Mouse (Mus musculus) heart, embryonic 14.5 days (tissue): ENCODE results near the gene Slc47a2. TPM values are rescaled to one million over a fixed set of nuclear protein-coding genes. Genes with fewer than 3 reads are reported as not detected.

ENCODE experiments used
- ATAC-seq: fragments of 200-750 bp; cut with Nextera tagmentation; 2 replicates; pipeline ENCODE4 v1.8.0; 2017; ENCODE audit warnings: low read depth, moderate TSS enrichment; ENCODE audit not compliant: insufficient number of reproducible peaks, insufficient read depth, low FRiP score
- H3K27ac ChIP-seq, 2 experiments: fragments of 200-500 bp in 1 of 2; fragments of 300-500 bp in 1 of 2; sonication (generic) in 1 of 2; replicated peaks in 1 of 2; 2 replicates each; pipeline ENCODE4 v1.5.1; 2012 to 2014; ENCODE audit warnings: low read depth in 2 of 2, low read length in 2 of 2, control low read depth in 1 of 2, mild to moderate bottlenecking in 1 of 2, mixed read lengths in 1 of 2; ENCODE audit not compliant: control insufficient read depth in 1 of 2, insufficient read depth in 1 of 2
- H3K27me3 ChIP-seq: fragments of 300-500 bp; sonication (generic); 2 replicates; pipeline ENCODE4 v1.6.1; 2014; ENCODE audit warnings: mild to moderate bottlenecking, low read length, control low read depth; ENCODE audit not compliant: control insufficient read depth, insufficient read depth
- H3K36me3 ChIP-seq: fragments of 300-500 bp; sonication (generic); 2 replicates; pipeline ENCODE4 v1.6.1; 2014; ENCODE audit warnings: mild to moderate bottlenecking, control low read depth, low read length, mixed read lengths; ENCODE audit not compliant: control insufficient read depth, insufficient read depth
- H3K4me1 ChIP-seq, 2 experiments: fragments of 200-500 bp in 1 of 2; fragments of 300-500 bp in 1 of 2; sonication (generic) in 1 of 2; 2 replicates each; pipeline ENCODE4 v1.6.1; 2012 to 2014; ENCODE audit warnings: low read length in 2 of 2, control low read depth in 1 of 2, mixed read lengths in 1 of 2; ENCODE audit not compliant: control insufficient read depth in 2 of 2, insufficient read depth in 2 of 2
- H3K4me2 ChIP-seq: fragments of 300-500 bp; sonication (generic); 2 replicates; pipeline ENCODE4 v1.6.1; 2014; ENCODE audit warnings: mild to moderate bottlenecking, low read length
- H3K4me3 ChIP-seq, 2 experiments: fragments of 200-500 bp in 1 of 2; fragments of 300-500 bp in 1 of 2; sonication (generic) in 1 of 2; 2 replicates each; pipeline ENCODE4 v1.5.1; 2012 to 2014; ENCODE audit warnings: low read length in 2 of 2, mild to moderate bottlenecking in 2 of 2, control low read depth in 1 of 2, low read depth in 1 of 2, moderate library complexity in 1 of 2; ENCODE audit not compliant: control insufficient read depth in 1 of 2, insufficient read depth in 1 of 2
- H3K9ac ChIP-seq: fragments of 300-500 bp; sonication (generic); 2 replicates; pipeline ENCODE4 v1.6.1; 2014; ENCODE audit warnings: mild to moderate bottlenecking, low read length
- H3K9me3 ChIP-seq: fragments of 300-500 bp; sonication (generic); 2 replicates; pipeline ENCODE4 v1.6.1; 2016; ENCODE audit warnings: low read length, control low read depth; ENCODE audit not compliant: control insufficient read depth
- WGBS: fragments of 180-500 bp; shearing (Covaris S2); extraction: QIAGEN DNeasy Blood & Tissue Kit; methylation state at CpG from one replicate; pipeline ENCODE4 v1.1.7; 2014; 5-methylcytosine and 5-hydroxymethylcytosine counted together
- polyA plus RNA-seq: library from polyadenylated mRNA; unstranded; fragments of >200 nt; fragmentation: Nextera tagmentation; extraction: Ambion mirVana; gene quantifications from 2 replicates; pipeline ENCODE4 v1.2.1, GENCODE M21; 2014

The Slc47a2 gene
- polyA plus RNA-seq, 1 experiment from 2014 or later, result 0.35 TPM

DNA sequence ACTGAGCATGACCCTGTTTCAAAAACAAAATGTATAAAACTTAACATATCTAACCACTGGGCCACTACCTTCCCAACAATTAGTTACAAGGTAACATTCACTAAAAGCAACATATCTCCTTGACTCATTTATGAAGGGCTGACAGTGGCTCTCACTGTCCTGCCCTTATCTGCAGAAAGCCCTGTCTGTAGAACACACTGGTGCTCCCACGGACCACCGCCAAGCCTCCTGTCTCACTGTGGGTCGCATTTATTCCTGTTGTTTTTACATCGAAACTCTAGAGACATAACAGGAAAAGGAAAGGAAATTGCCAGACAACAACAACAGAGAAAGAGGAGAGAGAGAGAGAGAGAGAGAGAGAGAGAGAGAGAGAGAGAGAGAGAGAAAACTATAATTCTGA, 1.4 kb downstream of the Slc47a2 start:
- Histone ChIP-seq H3K27me3 (peaks cover 13% of the 10 kb centered on the region), H3K9ac (no peak overlapping the region)
- WGBS, result 66% methylated on average over 4 of the region's 4 CpGs

DNA sequence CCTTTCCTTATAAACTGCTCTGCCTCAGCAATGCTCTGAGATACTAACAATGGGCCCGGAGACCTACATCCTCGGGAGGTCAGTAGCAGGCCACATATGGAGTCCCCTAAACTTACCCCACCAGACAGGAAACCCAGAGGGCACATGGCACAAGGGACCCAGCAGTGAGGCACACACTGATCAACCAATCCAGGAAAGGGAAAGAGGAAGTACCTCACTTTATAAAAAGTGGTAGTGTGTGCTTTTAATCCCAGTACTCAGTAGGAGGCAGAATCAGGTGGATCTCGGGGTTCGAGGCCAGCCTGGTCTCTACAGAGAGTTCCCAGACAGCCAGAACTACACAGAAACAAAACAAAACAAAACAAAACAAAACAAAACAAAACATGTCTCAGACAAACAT, 2.3 kb downstream of the Slc47a2 start:
- H3K4me1 ChIP-seq, result peaks cover 4 to 13% of the 10 kb centered on the region in 2 experiments; a peak in 2 of 4 replicates
- 0 out of 2 replicates have a peak, but pooled peaks cover 7% of the 10 kb centered on the region for H3K36me3 ChIP-seq
- no peak overlapping the region for H3K9ac ChIP-seq
- H3K27me3 ChIP-seq, result peaks cover 13% of the 10 kb centered on the region
- WGBS, result 81% methylated on average over 4 of the region's 4 CpGs
- no peak overlapping the region for H3K4me2 ChIP-seq
- H3K4me3 ChIP-seq, result no peak overlapping the region
- ATAC-seq, result no peak
- H3K9me3 ChIP-seq, result 0 out of 2 replicates have a peak, but pooled peaks cover 2% of the 10 kb centered on the region
- H3K27ac ChIP-seq, result no peak overlapping the region

More for the DNA sequence above, 1.4 kb downstream of the Slc47a2 start:
- no peak overlapping the region for H3K4me3 ChIP-seq
- H3K27ac ChIP-seq, result no peak overlapping the region
- no peaks in the 10 kb centered on the region for H3K9me3 ChIP-seq
- ATAC-seq, result no peak
- peaks cover 4 to 13% of the 10 kb centered on the region in 2 experiments; a peak in 2 of 4 replicates for H3K4me1 ChIP-seq
- H3K36me3 ChIP-seq, result 0 out of 2 replicates have a peak, but pooled peaks cover 7% of the 10 kb centered on the region
- H3K4me2 ChIP-seq, result no peak overlapping the region

DNA sequence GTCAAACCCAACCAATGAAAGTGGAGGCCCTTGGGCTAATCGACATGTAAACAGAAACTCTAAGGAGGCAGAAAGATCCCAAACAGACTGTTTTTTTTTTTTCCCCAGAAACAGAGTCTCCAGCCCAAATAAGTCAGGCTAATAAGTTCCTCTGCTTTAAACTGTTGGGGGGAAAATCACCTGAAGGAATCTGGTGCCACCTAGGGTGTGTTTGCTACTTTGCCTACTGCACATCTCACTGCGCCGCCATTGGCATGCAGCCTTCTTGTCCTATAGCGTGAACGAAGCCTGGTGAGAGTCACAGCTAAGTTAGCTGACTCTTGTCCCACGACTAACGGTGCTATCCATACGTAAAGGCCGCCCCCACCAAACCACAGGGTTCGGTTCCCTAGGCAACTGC, 5.1 kb downstream of the Slc47a2 start:
- no peak overlapping the region for H3K27ac ChIP-seq
- 0 out of 2 replicates have a peak, but pooled peaks cover 3% of the 10 kb centered on the region for H3K9me3 ChIP-seq
- WGBS, result 63% methylated on average over 10 of the region's 10 CpGs
- no peaks in the 10 kb centered on the region for H3K36me3 ChIP-seq
- H3K4me2 ChIP-seq, result no peak overlapping the region
- H3K4me1 ChIP-seq, result peaks cover under 1 to 9% of the 10 kb centered on the region in 2 experiments; a peak in 2 of 4 replicates
- no peak overlapping the region for H3K4me3 ChIP-seq
- H3K27me3 ChIP-seq, result peaks cover 13% of the 10 kb centered on the region
- no peak for ATAC-seq
- no peak overlapping the region for H3K9ac ChIP-seq

DNA sequence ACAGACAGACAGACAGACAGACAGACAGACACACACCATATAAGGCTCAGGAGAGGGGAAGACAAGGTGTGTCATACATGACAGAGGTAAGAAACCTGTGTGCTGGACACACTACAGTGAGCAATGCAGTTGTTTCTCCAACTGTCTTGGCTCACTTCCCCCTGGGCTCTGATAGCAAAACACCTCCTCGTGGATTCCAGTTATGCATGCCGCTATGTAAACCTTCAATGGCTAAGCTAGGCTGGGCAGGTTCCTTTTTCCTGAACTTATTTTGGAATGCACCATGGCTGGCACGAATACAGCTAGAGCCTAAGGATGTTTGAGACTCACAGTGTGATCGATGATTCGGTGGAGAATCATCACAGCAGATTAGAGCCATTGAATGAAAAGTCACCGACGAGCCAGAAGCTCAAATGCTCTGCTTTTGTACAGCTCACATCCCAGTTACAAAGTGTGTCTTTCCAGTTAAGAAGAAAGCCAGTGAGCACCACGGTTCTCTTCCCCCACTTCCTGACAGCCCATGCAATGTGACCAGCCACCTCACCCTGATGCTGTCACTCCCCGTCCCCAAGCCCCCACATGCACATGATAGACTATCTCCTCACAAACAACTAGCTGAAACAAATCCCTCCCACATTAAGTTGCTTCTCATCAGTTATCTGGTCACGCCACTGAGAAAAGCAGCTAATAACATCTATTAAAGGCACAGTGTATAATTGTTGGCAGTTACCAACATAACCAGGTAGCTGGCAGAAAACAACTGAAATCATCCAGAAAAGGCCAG, 21.6 kb downstream of the Slc47a2 start:
- H3K36me3 ChIP-seq, result no peaks in the 10 kb centered on the region
- H3K27ac ChIP-seq, result peak overlapping the region; percentile 2 to 47; a peak in 2 of 4 replicates
- WGBS, result 46% methylated on average over 10 of the region's 10 CpGs
- no peak overlapping the region for H3K9ac ChIP-seq
- H3K27me3 ChIP-seq, result no peaks in the 10 kb centered on the region
- ATAC-seq, result 0 out of 2 replicates have a peak, but pooled peaks have one; percentile 11
- peaks cover 16 to 26% of the 10 kb centered on the region in 2 experiments for H3K4me1 ChIP-seq
- no peak overlapping the region for H3K4me2 ChIP-seq
- H3K4me3 ChIP-seq, result no peak overlapping the region
- H3K9me3 ChIP-seq, result no peaks in the 10 kb centered on the region

DNA sequence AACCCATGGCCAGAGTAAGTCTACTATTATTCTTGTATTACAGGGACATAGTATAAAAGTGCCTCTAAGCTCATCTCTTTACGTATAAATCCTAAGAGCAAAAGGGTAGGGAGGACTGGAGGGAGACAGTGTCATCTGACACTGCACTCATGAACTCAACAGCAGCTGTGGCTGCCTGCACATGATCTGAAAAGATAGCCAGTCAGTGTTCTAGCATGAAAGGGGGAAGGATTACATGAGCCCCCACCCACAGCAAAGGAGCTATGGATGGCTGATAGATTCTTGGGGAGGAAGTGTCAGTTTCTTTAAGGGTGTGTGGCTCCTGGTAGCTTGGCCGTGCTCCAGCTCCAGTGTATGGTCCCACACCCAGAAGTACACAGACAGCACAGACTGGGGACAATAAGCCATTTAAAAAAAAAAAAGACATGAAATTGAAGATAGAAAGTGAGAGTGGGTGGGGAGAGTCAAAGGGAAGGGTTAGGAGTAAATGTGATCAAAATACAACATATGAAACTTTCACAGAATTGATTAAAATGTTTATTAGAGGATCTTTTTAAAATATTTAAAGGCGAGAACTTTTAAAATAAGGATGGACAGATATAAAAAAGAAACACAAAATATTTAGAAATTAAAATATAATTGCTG, 22.6 kb downstream of the Slc47a2 start:
- no peaks in the 10 kb centered on the region for H3K36me3 ChIP-seq
- 0 out of 2 replicates have a peak, but pooled peaks have one; percentile 24 for ATAC-seq
- 0 out of 4 replicates have a peak overlapping the region, but pooled peaks of 1 of the 2 experiments have one; percentile 1 for H3K4me3 ChIP-seq
- peak overlapping the region; percentile 49 for H3K4me2 ChIP-seq
- H3K27ac ChIP-seq, result peak overlapping the region; percentile 81 to 87
- H3K4me1 ChIP-seq, result peaks cover 16 to 26% of the 10 kb centered on the region in 2 experiments
- H3K27me3 ChIP-seq, result no peaks in the 10 kb centered on the region
- H3K9me3 ChIP-seq, result no peaks in the 10 kb centered on the region
- WGBS, result 43% methylated on average over 3 of the region's 3 CpGs
- peak overlapping the region; percentile 18; the same call in 1 of the 2 replicates for H3K9ac ChIP-seq

DNA sequence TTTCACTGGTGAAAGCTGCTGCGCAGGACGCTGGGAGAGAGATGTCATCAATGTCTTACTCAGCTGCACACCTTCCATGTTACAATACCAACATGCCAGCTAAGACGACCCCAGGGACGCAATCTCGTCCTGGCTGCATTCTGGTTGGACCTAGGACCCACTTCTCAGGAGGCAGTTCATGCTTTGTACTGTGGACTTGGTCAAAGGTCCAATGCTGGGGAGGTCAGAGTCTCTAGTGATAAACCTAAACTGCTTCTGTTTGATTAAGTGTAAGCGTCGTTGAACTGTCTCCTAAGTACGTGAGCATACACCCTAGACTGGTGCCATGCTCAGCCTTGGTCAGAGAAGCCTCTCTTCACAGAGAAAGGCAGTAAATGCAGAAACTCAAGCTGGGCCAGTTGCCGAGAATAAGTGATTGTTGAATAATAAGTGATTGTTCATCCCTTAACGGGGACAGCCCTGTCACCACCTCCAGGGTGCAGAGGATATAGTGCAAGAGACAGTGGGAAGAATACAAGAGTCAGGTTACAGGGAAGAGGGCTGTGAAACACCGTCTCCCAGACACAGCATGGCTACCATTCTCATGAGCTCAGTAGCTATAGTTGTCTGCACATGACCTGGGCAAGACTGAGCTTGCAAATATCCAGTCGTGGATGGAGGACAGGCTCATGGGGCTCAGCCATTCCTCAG, 23.3 kb downstream of the Slc47a2 start:
- Histone ChIP-seq H3K9me3 (no peaks in the 10 kb centered on the region), H3K36me3 (no peaks in the 10 kb centered on the region), H3K4me1 (peaks cover 16 to 26% of the 10 kb centered on the region in 2 experiments), H3K9ac (0 out of 2 replicates have a peak overlapping the region, but pooled peaks have one; percentile 18), H3K4me2 (peak overlapping the region; percentile 49), H3K27me3 (no peaks in the 10 kb centered on the region), H3K4me3 (0 out of 4 replicates have a peak overlapping the region, but pooled peaks of 1 of the 2 experiments have one; percentile 1), H3K27ac (peak overlapping the region; percentile 81 to 87)
- ATAC-seq, result peak; percentile 71; the same call in 1 of the 2 replicates
- WGBS, result 24% methylated on average over 12 of the region's 12 CpGs

DNA sequence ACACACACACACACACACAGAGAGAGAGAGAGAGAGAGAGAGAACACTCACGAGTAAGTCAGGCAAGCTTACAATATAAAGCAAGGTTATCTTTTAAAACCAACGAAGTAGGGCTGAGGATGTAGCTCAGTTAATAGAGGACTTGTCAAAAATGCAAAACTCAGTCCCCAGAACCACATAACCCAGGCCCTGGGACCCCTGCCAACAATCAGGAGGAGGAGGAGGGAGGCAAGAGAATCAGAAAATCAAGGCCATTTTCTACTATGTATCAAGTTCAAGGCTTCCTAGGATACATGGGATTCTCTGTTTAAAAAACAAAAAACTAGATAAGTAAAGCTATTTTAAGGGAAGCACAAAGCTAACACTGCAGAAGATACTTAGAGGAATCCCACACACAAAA, 25.8 kb downstream of the Slc47a2 start:
- no peak overlapping the region for H3K4me3 ChIP-seq
- no peaks in the 10 kb centered on the region for H3K27me3 ChIP-seq
- H3K4me2 ChIP-seq, result no peak overlapping the region
- no peak overlapping the region for H3K9ac ChIP-seq
- H3K36me3 ChIP-seq, result no peaks in the 10 kb centered on the region
- no peaks in the 10 kb centered on the region for H3K9me3 ChIP-seq
- no peak for ATAC-seq
- WGBS, result 18% methylated on average over 2 of the region's 2 CpGs
- H3K4me1 ChIP-seq, result peaks cover 23 to 34% of the 10 kb centered on the region in 2 experiments
- H3K27ac ChIP-seq, result no peak overlapping the region
